Mouse (Mus musculus): Measurements from ENCODE around the gene Id3.
"Not testable (repeated sequence)": the region's sequence is repeated elsewhere in the genome, so short reads cannot be mapped to it uniquely, and the experiment has no call there.

The Id3 gene

GRCm38 (mm10) chr4:136143193-136143976, at the start of gene Id3:
Id3 (plus strand) TSS chr4:136143497.
- peak; percentile 98 for DNase-seq (ENCODE audit: low spot score)

GRCm38 (mm10) chr4:136094519-136095219, 48.6 kb upstream of the Id3 start:
- DNase-seq (ENCODE audit: low spot score) = no peak

- no peak for DNase-seq (ENCODE audit: low spot score)
These were observed 47.7 kb upstream of the Id3 start for GRCm38 (mm10) chr4:136095490-136096105.

GRCm38 (mm10) chr4:136096446-136097113, 46.7 kb upstream of the Id3 start:
- no peak for DNase-seq (ENCODE audit: low spot score)

GRCm38 (mm10) chr4:136098446-136098845, 44.9 kb upstream of the Id3 start:
- DNase-seq (ENCODE audit: low spot score) = no peak

GRCm38 (mm10) chr4:136100396-136101070, 42.8 kb upstream of the Id3 start:
- DNase-seq (ENCODE audit: low spot score) = no peak

GRCm38 (mm10) chr4:136101753-136102152, 41.5 kb upstream of the Id3 start:
- DNase-seq (ENCODE audit: low spot score) = not testable (repeated sequence)

- DNase-seq (ENCODE audit: low spot score) = peak; percentile 69
These were observed 38.5 kb upstream of the Id3 start for GRCm38 (mm10) chr4:136104590-136105337.

GRCm38 (mm10) chr4:136106880-136107301, 36.4 kb upstream of the Id3 start:
- DNase-seq (ENCODE audit: low spot score) = no peak

- DNase-seq (ENCODE audit: low spot score) = no peak
These were observed 34.1 kb upstream of the Id3 start for GRCm38 (mm10) chr4:136109153-136109552.

- no peak for DNase-seq (ENCODE audit: low spot score)
These were observed 33.1 kb upstream of the Id3 start for GRCm38 (mm10) chr4:136109941-136110900.

GRCm38 (mm10) chr4:136112344-136112743, 31.0 kb upstream of the Id3 start:
- no peak for DNase-seq (ENCODE audit: low spot score)

GRCm38 (mm10) chr4:136114747-136115146, 28.6 kb upstream of the Id3 start:
- no peak for DNase-seq (ENCODE audit: low spot score)

- DNase-seq (ENCODE audit: low spot score) = no peak
These were observed 26.3 kb upstream of the Id3 start for GRCm38 (mm10) chr4:136117022-136117421.

GRCm38 (mm10) chr4:136120041-136120440, 23.3 kb upstream of the Id3 start:
- peak; percentile 47 for DNase-seq (ENCODE audit: low spot score)

GRCm38 (mm10) chr4:136121158-136121557, 22.1 kb upstream of the Id3 start:
- no peak for DNase-seq (ENCODE audit: low spot score)

GRCm38 (mm10) chr4:136121844-136122468, 21.3 kb upstream of the Id3 start:
- no peak for DNase-seq (ENCODE audit: low spot score)

GRCm38 (mm10) chr4:136123111-136123791, 20.0 kb upstream of the Id3 start:
- no peak for DNase-seq (ENCODE audit: low spot score)

GRCm38 (mm10) chr4:136123792-136124161, 19.5 kb upstream of the Id3 start:
- DNase-seq (ENCODE audit: low spot score) = no peak
